Mouse (Mus musculus): Measurements from ENCODE around the gene Tbc1d22a. TPM values are rescaled to one million over a fixed set of nuclear protein-coding genes. Genes with fewer than 3 reads are reported as not detected.

Tbc1d22a gene
- total RNA-seq, 1 experiment from 2014 or later, result 28.3 TPM

DNA sequence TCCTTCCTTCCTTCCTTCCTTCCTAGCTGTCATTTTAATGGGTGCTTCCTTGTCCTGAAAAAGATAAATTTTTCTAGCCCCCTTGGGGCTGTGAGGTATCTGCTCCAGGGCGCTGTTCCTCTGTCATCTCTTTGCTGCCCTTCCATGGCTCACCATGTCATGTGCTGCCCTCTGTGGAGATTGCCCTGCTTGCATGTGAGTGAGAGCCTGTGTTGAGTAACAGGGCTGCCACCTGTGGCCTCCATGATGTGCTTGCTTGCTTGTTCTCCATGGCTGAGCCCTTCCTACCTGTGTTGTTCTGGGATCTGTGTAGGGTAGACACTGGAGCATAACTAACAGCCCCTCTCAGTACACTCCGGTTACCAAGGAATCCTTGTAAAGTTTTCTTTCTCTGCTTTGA is 12.7 kb downstream of the Tbc1d22a start:
- ATAC-seq (replicated peaks; ENCODE audit: insufficient number of reproducible peaks, low FRiP score, low TSS enrichment, poor library complexity, severe bottlenecking), result no peak

DNA sequence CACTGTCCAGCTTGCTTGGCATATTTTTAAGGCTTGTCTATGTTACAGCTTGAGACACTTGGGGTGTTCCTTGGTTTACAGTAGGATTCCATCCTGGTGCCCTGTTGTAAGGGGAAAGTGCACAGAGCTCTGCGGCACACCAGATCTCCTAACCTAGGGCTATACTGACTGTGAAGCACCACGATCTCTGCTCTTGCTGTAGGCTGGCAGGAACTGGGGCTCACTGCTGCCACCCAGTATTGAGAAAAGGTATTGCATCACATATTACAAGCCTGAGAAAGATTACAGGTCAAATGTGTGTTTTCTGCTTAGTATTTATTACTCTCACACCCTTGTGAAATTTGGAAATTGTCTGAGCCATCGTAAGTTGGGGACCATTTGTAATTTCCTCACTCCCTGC is 13.9 kb downstream of the Tbc1d22a start:
- ATAC-seq (replicated peaks; ENCODE audit: insufficient number of reproducible peaks, low FRiP score, low TSS enrichment, poor library complexity, severe bottlenecking), result peak; percentile 68

DNA sequence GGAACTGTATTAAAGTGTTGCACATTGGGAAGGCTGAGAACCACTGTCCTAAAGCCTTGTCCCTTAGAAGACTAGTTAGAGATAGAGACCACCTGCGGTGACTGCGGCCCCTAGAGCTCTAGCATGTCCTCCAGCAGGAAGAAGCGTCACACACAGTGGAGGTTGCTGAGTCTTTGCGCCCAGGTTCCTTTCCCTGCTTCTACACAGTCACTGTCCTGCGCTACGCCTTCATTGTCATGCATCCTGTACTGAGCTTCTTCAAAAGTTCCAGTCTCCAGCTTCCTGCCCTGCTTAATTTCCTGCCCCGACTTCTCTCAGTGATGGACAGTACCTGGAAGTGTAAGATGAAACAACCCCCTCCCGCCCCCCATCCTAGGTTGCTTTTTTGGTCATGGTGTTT is 14.8 kb downstream of the Tbc1d22a start:
- no peak for ATAC-seq (replicated peaks; ENCODE audit: insufficient number of reproducible peaks, low FRiP score, low TSS enrichment, poor library complexity, severe bottlenecking)

DNA sequence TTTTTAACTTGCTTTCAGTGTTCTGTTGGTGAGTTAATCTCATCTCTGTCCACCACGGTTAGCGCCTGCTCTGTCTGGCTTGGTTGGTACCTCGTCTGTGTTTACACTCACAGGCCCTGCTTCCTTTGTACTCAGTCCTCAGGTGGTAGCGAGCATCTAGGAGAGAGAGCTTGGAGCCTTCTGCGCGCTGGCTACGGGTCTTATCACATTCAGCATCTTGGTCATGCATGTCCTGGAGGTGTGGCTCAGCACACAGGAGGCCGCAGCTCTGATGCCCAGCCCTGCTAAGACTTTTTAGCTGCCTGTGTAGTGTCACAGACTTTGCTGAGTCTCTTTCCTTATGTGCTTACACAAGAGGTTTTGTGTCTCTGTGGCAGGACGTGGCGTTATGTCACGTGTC is 15.4 kb downstream of the Tbc1d22a start:
- ATAC-seq (replicated peaks; ENCODE audit: insufficient number of reproducible peaks, low FRiP score, low TSS enrichment, poor library complexity, severe bottlenecking), result no peak

DNA sequence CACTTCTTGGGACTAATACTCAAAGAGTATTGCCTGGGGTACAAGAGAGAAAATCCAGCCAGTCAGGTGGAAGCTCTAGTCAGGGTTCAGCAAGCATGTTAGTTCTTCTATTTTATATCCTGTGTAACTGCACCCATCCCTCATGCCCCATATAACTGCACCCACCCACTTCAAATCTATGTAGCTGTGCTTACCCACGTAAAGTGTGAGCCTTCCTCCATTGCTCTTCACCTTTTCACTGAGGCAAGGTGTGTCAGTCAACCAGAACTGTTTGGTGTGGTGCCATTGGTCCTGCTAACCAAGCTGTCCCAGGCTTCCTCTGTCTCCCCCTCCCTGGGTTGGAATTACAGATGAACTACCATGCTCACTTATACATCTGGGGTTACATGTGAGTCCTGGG is 16.9 kb downstream of the Tbc1d22a start:
- ATAC-seq (replicated peaks; ENCODE audit: insufficient number of reproducible peaks, low FRiP score, low TSS enrichment, poor library complexity, severe bottlenecking), result no peak

DNA sequence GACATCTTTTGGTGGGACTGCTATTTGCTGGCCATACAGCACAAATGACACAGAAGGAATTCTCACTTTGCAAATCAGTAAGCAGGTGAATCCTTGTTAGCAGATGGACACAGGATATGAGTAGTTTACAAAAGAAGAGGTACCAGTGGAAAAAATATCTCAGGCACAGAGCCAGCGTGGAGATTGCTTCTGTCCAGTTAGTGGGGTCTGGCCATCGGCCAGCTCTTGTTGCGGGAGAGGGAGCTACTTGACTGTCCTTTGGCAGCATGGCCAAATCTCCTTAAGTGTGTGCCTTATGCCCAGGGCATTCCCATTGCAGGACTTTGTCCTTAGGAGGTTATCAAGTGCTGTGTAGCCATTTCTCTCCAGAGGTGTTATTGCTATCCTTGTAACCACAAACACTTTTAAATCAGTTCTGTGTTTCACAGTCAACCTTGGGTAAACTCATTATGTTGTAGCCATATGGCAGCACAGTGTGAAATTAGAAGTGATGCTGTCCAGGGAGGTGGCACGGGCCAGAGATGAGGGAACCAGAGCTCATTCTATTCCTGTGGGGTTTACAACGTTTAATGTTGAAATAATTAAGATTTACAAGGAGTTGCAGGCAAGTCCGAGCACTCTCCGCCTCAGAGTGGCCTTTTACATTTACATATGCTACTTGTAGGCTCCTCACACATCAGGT is 17.7 kb downstream of the Tbc1d22a start:
- no peak for ATAC-seq (replicated peaks; ENCODE audit: insufficient number of reproducible peaks, low FRiP score, low TSS enrichment, poor library complexity, severe bottlenecking)

DNA sequence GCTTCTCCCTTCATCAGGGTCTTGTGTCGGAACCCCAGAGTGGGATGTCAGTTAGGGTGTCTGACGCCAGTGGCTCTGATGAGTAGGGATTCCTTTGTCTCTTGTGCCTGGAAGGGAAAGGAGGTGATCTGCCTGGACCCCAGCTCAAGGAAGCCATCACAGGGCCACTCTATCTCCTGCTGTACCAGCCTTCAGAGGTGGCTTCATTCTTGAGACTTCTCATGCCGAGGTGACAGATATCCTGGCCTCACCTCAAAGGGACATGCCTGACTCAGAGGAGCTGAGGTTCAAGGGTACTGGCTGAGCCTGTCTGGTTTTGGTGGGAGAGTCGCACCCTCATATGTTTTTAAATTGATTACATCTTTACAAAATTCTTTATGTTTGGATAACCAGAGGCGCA is 19.7 kb downstream of the Tbc1d22a start:
- ATAC-seq (replicated peaks; ENCODE audit: insufficient number of reproducible peaks, low FRiP score, low TSS enrichment, poor library complexity, severe bottlenecking), result no peak

DNA sequence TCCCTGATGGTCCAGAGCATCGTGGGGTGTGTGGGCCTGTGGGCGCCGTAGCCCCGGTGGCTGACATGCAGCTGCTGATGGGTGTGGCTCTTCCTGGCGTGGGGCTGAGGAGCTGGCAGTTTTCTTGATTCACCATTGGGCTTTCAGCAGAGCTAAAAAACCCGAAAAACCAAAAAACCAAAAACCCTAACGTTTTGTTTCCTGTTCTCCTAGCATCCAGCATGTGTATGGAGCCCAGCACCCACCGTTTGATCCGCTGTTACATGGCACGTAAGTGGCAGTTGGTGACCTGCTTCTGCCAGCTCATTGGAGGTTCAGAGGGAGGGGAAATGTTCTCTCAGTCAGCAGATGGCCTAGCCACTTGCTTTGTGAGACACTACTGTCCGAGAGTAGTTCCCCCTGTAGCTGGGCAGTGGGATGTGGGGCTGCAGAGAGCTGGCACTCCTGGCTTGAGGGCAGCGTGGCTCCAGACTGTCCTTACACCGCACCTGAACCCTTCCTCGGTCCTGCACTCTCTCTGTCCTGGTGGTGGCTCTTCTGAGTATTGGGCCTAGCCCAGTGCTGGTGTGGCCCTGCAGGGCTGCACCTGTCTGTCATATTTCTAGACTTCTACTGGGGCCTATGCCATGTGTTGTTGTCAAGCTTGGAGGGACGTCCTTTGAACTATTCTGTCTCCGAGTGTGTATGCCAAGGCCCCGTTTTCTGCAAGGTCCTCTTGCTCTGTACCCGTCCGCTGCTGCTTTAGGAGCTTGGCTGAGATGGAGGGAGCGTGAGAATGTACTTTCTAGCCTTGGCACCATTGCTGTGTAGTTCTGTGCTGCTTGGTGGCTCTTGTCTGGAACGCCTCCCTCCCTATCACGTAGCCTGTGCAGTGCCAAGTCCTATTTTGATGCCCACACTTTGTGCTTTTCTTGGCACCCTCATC is 20.5 kb downstream of the Tbc1d22a start:
- ATAC-seq (replicated peaks; ENCODE audit: insufficient number of reproducible peaks, low FRiP score, low TSS enrichment, poor library complexity, severe bottlenecking), result no peak

DNA sequence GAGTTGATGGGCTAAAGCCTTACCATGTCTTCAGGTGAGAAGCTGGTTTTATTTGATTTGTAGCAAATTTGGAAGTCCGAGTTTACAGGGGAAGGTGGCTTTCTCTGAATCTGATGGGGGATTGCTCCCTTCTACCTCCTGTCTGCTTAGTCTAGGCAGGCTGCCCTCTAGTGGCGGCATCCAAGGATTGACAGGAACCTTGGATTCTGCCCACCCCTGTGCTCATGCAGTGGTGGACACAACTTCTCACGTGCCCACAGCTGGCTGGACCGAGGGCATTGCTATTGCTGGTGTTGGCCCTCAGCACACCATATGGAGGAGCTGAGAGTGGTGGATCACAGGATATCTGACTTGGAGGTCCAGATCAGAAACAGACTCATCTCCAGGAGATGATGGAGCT is 22.0 kb downstream of the Tbc1d22a start:
- ATAC-seq (replicated peaks; ENCODE audit: insufficient number of reproducible peaks, low FRiP score, low TSS enrichment, poor library complexity, severe bottlenecking), result peak; percentile 59

DNA sequence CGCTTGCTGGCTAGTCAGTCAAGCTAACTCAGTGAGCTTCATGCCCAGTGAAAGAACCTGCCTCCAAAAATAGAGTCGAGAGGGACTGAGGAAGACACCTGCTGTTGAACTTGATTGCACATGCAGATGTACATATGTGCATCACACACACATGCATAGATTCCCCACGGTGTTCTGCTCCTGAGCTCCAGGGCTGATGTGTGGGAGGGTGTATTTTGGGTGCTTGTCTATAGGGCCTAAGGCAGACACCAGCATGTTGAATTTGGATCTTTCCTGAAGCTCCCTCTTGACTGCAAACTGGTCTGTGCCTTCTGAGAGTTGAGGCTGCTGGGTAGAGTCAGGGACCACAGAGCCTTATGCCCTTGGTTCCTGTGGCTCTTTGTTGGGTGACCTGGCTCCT is 23.8 kb downstream of the Tbc1d22a start:
- no peak for ATAC-seq (replicated peaks; ENCODE audit: insufficient number of reproducible peaks, low FRiP score, low TSS enrichment, poor library complexity, severe bottlenecking)

DNA sequence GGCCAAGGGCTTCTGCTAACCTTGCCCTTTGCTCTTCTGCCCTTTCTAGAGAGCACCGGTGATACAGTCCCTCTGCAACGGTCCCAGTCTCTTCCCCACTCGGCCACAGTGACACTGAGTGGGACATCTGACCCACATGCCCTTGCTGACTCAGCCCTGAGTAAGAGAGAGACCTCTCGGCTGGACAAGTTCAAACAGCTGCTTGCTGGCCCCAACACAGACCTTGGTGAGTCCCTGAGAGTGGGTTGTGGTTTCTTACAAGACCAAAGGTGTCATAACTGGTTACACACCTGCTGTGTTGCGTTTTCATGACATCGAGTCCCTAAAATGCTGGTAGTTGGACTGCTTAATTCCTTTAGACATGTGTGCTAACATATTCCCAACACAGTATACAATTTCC is 24.8 kb downstream of the Tbc1d22a start:
- no peak for ATAC-seq (replicated peaks; ENCODE audit: insufficient number of reproducible peaks, low FRiP score, low TSS enrichment, poor library complexity, severe bottlenecking)

DNA sequence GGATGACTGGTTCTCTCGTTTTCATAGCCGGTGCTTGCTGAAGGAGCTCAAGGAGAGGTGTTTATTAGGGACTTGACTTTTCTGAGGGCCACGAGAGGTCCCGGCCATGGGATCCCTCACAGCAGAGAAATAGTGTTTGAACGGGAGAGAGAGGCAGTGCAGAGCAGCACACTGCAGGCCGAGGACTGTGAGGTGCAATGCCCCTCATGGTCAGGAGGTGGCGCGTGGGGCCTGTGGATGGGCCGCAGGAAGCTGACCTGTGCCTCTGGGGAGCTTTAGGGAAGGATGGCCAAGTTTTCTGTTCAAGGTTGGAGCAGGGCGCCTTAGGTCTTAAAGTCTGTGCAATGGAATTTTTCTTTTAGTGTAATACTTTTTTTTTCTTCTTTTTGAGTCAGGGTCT is 25.5 kb downstream of the Tbc1d22a start:
- ATAC-seq (replicated peaks; ENCODE audit: insufficient number of reproducible peaks, low FRiP score, low TSS enrichment, poor library complexity, severe bottlenecking), result 0 out of 2 replicates have a peak, but pooled peaks have one; percentile 24

DNA sequence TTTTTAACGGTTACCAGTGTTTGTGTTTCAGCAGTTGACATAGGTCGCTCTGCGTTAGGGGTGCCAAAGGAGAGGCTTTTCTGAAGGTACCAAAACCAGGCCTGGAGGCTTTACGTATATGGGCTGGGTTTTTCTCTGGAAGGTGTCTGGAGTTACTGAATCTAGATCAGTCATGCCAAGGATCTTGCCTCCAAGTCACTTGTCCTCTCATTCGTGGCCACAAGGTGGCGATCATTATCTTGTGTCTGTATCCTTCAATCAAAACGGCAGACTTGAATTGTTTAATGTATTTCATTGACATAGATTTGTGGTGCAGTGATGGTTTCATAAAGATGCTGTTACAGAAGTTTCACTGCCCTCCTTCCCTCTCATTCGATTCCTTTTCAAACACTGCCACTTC is 29.4 kb downstream of the Tbc1d22a start:
- no peak; the same call in 1 of the 2 replicates for ATAC-seq (replicated peaks; ENCODE audit: insufficient number of reproducible peaks, low FRiP score, low TSS enrichment, poor library complexity, severe bottlenecking)

DNA sequence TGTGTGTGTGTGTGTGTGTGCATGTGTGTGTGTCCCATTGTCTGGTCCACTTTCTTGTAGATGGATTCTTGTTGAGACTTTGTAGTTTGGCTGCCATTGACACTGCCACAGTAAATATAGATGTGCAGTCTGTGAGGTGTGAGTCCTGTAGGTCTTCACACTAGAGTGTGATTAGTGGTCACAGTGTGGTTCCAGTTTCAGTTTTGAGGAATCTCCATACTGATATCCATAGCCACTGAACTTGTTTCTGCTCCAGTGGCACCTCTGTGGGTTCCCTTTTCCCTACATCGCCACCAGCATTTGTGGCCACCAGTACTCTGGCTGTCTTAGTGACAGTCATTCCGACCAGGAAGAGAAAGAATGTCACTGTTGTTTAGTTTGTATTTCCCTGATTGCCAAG is 30.1 kb downstream of the Tbc1d22a start:
- no peak for ATAC-seq (replicated peaks; ENCODE audit: insufficient number of reproducible peaks, low FRiP score, low TSS enrichment, poor library complexity, severe bottlenecking)

DNA sequence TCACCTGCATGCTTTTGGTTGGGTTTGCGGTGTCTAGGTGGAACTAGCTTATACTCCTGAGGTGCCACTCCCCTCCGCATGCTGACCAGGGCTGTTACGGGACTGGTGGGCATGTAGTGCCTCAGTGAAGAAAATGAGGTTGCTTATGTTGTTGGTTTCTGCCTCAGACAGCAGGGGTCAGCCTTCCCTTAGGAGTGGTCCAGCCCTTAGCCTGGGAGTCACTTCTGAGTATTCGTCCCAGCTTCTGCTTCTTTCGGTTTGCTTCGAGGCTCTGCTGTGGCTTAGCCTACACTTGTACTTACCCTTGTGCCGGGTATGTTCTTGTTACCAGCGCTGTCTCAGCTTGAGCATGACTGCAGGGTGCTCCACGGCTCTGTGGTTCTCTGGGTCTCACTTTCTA is 36.0 kb downstream of the Tbc1d22a start:
- ATAC-seq (replicated peaks; ENCODE audit: insufficient number of reproducible peaks, low FRiP score, low TSS enrichment, poor library complexity, severe bottlenecking), result no peak

DNA sequence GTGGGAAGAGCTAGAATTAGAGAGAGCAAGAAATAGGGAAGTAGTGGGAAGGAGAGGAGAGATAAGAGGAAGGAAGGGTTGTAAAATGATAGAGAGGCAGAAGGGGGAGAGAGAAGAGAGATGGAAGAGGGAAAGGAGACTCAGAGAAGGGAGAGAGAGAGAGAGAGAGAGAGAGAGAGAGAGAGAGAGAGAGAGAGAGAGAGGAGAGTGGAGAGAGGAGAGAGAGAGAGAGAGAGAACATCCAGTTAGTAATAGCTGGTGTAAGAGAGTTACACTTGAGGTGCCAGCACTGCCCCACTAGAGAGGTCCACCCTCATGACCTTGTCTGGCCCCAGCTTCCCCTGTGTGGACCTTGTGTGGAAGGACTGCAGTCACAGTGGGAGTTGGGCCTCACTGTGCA is 37.9 kb downstream of the Tbc1d22a start:
- ATAC-seq (replicated peaks; ENCODE audit: insufficient number of reproducible peaks, low FRiP score, low TSS enrichment, poor library complexity, severe bottlenecking), result no peak

DNA sequence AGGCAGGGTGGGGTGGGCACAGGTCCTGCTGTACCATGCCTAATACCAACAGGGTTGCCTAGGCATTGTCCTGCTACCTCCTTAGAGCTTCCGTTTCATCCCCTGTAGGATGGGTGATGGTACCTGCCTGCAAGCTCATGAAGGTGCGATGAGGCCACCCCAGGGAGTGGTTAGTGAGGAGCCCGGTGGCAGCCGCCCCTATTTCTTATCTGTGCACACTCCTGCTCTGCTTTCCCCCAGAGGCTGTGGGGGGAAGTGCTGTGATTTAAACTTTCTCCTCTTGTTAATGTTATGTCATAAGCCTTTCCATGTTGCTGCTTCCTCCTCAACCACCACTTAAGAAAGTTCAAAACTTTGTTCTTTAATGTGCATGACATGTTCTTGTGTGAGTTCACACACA is 38.4 kb downstream of the Tbc1d22a start:
- 0 out of 2 replicates have a peak, but pooled peaks have one; percentile 17 for ATAC-seq (replicated peaks; ENCODE audit: insufficient number of reproducible peaks, low FRiP score, low TSS enrichment, poor library complexity, severe bottlenecking)

DNA sequence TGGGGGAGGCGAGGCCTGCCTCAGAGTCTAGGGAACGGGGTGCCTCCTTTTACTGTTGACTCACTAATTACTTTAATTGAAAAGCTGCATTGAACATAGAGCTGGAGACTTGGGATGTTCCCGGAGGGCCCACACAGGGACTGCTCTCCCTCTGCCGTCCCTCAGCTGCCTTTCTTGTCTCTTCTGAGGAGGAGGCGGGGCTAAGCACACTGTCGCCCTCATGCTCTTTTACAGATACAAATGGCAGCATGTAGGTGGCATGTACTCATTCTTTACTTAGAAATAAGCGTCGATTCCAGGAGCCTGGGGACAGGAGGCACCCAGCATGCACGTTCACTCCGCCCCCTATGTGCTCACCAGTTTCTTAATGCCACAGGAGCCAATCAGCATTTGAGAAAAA is 39.2 kb downstream of the Tbc1d22a start:
- no peak for ATAC-seq (replicated peaks; ENCODE audit: insufficient number of reproducible peaks, low FRiP score, low TSS enrichment, poor library complexity, severe bottlenecking)

DNA sequence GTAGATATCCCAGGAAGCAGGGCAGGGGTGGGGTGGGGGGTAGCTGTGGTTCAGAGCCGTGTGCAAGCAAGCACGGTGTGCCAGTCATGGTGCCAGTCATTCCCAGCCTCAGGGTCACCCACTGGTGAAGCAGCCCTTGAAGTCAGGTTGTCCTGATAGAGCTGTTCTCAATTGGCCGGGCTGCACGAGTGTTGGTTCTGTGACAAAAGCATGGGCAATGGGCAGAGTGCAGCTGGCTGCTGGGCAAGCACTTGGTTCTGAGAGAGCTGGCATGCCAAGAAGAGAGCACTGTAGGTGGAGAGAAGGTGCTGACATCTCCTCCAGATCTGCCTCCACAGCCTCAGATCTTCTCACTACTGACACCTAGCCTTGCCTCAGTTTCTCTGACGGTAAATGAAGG is 41.9 kb downstream of the Tbc1d22a start:
- no peak for ATAC-seq (replicated peaks; ENCODE audit: insufficient number of reproducible peaks, low FRiP score, low TSS enrichment, poor library complexity, severe bottlenecking)

DNA sequence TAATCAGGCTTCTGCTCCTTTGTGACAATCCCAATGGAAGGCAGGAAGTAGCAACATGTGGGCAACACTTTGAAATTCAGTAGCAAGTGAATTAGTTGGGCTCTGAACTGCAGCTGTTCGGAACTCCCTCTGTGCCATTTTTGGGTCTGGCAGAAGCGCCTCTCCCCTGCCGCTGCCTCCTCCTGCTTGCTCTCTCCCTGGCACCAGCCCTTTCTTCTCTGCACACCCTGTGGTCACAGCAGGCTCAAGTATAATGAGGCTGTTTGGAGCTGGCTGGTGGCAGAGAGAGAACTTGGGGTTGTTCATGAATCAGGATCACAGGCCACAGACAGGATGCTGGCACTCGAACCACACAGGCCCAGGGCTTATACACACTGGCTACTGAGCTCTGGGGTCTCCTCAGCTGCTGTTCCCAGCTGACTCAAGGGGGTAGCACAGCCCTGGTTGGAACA is 42.5 kb downstream of the Tbc1d22a start:
- ATAC-seq (replicated peaks; ENCODE audit: insufficient number of reproducible peaks, low FRiP score, low TSS enrichment, poor library complexity, severe bottlenecking), result no peak

Measured in monocyte, adult 5-6 weeks (primary cell).